Mouse (Mus musculus) midbrain, embryonic 16.5 days (tissue): Measurements from ENCODE around the gene Ptcd1. TPM values are rescaled to one million over a fixed set of nuclear protein-coding genes. Genes with fewer than 3 reads are reported as not detected.
"Not testable (repeated sequence)": the region's sequence is repeated elsewhere in the genome, so short reads cannot be mapped to it uniquely, and the experiment has no call there.

Source experiments
- ATAC-seq: fragments of 200-750 bp; cut with Nextera tagmentation; 2 replicates; pipeline ENCODE4 v1.8.0; 2017; ENCODE audit warnings: moderate TSS enrichment
- H3K27ac ChIP-seq: fragments of 300-500 bp; sonication (generic); 2 replicates; pipeline ENCODE4 v1.5.1; 2014; ENCODE audit warnings: mild to moderate bottlenecking, low read length, mixed read lengths
- H3K27me3 ChIP-seq: fragments of 300-500 bp; sonication (generic); 2 replicates; pipeline ENCODE4 v1.6.1; 2014; ENCODE audit warnings: low read depth, low read length, mixed read lengths; ENCODE audit not compliant: control insufficient read depth, insufficient read depth
- H3K36me3 ChIP-seq: fragments of 300-500 bp; sonication (generic); 2 replicates; pipeline ENCODE4 v1.6.1; 2014; ENCODE audit warnings: mild to moderate bottlenecking, low read length, moderate library complexity, mixed read lengths; ENCODE audit not compliant: control insufficient read depth, insufficient read depth
- H3K4me1 ChIP-seq: fragments of 300-500 bp; sonication (generic); 2 replicates; pipeline ENCODE4 v1.6.1; 2014; ENCODE audit warnings: mild to moderate bottlenecking, low read length, mixed read lengths; ENCODE audit not compliant: control insufficient read depth, insufficient read depth
- H3K4me2 ChIP-seq: fragments of 300-500 bp; sonication (generic); 2 replicates; pipeline ENCODE4 v1.6.1; 2014; ENCODE audit warnings: mild to moderate bottlenecking, low read length, mixed read lengths
- H3K4me3 ChIP-seq: fragments of 300-500 bp; sonication (generic); 2 replicates; pipeline ENCODE4 v1.5.1; 2014; ENCODE audit warnings: low read depth, mild to moderate bottlenecking, low read length, moderate library complexity, mixed read lengths
- H3K9ac ChIP-seq: fragments of 300-500 bp; sonication (generic); 2 replicates; pipeline ENCODE4 v1.6.1; 2014; ENCODE audit warnings: low read depth, low read length, mixed read lengths
- H3K9me3 ChIP-seq: fragments of 300-500 bp; sonication (generic); replicated peaks from 2 replicates; pipeline ENCODE4 v1.6.1; 2014; ENCODE audit warnings: mild to moderate bottlenecking, low read length, mixed read lengths; ENCODE audit not compliant: control insufficient read depth, poor library complexity, severe bottlenecking
- WGBS: fragments of 180-500 bp; shearing (Covaris S2); extraction: QIAGEN DNeasy Blood & Tissue Kit; methylation state at CpG from one replicate; pipeline ENCODE4 v1.1.7; 2014; 5-methylcytosine and 5-hydroxymethylcytosine counted together
- polyA plus RNA-seq: library from polyadenylated mRNA; unstranded; fragments of >200 nt; fragmentation: Nextera tagmentation; extraction: Ambion mirVana; gene quantifications from 2 replicates; pipeline ENCODE4 v1.2.1, GENCODE M21; 2015

Ptcd1 gene
- polyA plus RNA-seq, 1 experiment from 2014 or later = 23.3 TPM

- H3K9ac ChIP-seq = peak within 1 kb of the TSS; percentile 52
- peak within 1 kb of the TSS; percentile 41 for H3K4me3 ChIP-seq
- WGBS = 2% methylated on average over 45 of the region's 53 CpGs
- H3K9me3 ChIP-seq = no peaks in the 10 kb centered on the region
- no peak within 1 kb of the TSS for H3K27ac ChIP-seq
- H3K4me2 ChIP-seq = peak within 1 kb of the TSS; percentile 57
- peaks cover 15% of the 10 kb centered on the region for H3K27me3 ChIP-seq
- H3K36me3 ChIP-seq = peaks cover 11% of the 10 kb centered on the region
- peak; percentile 44; the same call in 1 of the 2 replicates for ATAC-seq
- H3K4me1 ChIP-seq = peaks cover 8% of the 10 kb centered on the region
These were observed 52.8 kb downstream of the Ptcd1 start, which contains the start of gene Arpc1b for GRCm38 (mm10) chr5:145114071-145114605. Arpc1b (plus strand) TSS chr5:145114215.

DNA sequence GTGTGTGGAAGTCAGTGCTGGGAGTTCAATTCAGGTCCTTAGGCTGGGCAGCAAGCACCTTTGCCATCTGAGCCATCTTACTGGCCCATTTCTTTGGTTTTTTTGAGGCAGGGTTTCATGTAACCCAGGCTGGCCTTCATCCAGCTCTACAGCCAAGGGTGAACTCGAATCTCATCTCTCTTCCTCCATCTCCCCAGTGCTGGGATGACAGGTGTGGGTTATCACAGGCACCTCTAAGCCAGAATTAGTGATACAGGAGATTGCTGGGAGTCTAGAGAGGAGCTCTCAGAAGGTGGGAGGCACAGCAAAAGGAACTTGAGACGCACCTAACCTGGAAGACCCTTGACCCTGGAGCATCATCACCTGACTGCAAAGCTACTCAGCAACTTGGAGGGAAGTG is 53.5 kb downstream of the Ptcd1 start:
- Histone ChIP-seq H3K4me3 (no peak overlapping the region), H3K4me1 (peaks cover 8% of the 10 kb centered on the region), H3K9ac (no peak overlapping the region), H3K27me3 (peaks cover 15% of the 10 kb centered on the region), H3K9me3 (no peaks in the 10 kb centered on the region), H3K36me3 (peaks cover 15% of the 10 kb centered on the region), H3K27ac (no peak overlapping the region), H3K4me2 (no peak overlapping the region)
- ATAC-seq = no peak
- 52% methylated on average over 2 of the region's 2 CpGs for WGBS

- no peak overlapping the region for H3K4me2 ChIP-seq
- 79% methylated on average over 8 of the region's 8 CpGs for WGBS
- no peak for ATAC-seq
- H3K9me3 ChIP-seq = no peaks in the 10 kb centered on the region
- H3K9ac ChIP-seq = no peak overlapping the region
- H3K4me3 ChIP-seq = no peak overlapping the region
- H3K27me3 ChIP-seq = peaks cover 15% of the 10 kb centered on the region
- no peak overlapping the region for H3K27ac ChIP-seq
- H3K4me1 ChIP-seq = peaks cover 8% of the 10 kb centered on the region
- H3K36me3 ChIP-seq = peaks cover 18% of the 10 kb centered on the region
These were observed 54.3 kb downstream of the Ptcd1 start for GRCm38 (mm10) chr5:145112566-145112965.

DNA sequence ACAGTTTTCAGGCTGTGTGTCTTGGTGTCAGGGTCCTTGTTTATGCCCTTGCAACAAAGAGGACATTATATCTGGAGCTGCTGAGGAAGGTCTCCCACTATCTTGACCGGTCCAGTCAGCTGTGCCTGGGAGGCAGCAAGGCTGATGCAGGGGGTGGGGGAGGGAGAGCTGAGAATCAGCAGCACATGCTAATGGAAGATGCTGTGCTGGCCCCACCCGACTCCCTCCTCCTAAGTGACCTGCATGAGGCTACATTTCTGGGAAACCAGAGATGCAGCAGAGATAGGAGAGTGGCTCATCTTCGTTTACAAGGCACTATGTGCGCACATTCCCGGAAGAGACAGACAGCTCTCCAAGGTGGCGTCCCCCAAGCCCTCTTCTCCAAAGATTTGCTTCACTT is 56.5 kb downstream of the Ptcd1 start:
- H3K36me3 ChIP-seq = peaks cover 32% of the 10 kb centered on the region
- no peak overlapping the region for H3K27ac ChIP-seq
- H3K4me3 ChIP-seq = no peak overlapping the region
- H3K9ac ChIP-seq = no peak overlapping the region
- peaks cover 8% of the 10 kb centered on the region for H3K4me1 ChIP-seq
- no peak for ATAC-seq
- H3K9me3 ChIP-seq = no peaks in the 10 kb centered on the region
- WGBS = 89% methylated on average over 6 of the region's 6 CpGs
- H3K4me2 ChIP-seq = no peak overlapping the region
- peaks cover 15% of the 10 kb centered on the region for H3K27me3 ChIP-seq

- no peak overlapping the region for H3K9ac ChIP-seq
- no peak overlapping the region for H3K4me3 ChIP-seq
- H3K9me3 ChIP-seq = no peaks in the 10 kb centered on the region
- ATAC-seq = no peak
- no peak overlapping the region for H3K4me2 ChIP-seq
- H3K27ac ChIP-seq = no peak overlapping the region
- H3K27me3 ChIP-seq = no peaks in the 10 kb centered on the region
- H3K36me3 ChIP-seq = peaks cover 54% of the 10 kb centered on the region
- H3K4me1 ChIP-seq = no peaks in the 10 kb centered on the region
- WGBS = 95% methylated on average over 9 of the region's 9 CpGs
These were observed 61.1 kb downstream of the Ptcd1 start for GRCm38 (mm10) chr5:145105694-145106275.

DNA sequence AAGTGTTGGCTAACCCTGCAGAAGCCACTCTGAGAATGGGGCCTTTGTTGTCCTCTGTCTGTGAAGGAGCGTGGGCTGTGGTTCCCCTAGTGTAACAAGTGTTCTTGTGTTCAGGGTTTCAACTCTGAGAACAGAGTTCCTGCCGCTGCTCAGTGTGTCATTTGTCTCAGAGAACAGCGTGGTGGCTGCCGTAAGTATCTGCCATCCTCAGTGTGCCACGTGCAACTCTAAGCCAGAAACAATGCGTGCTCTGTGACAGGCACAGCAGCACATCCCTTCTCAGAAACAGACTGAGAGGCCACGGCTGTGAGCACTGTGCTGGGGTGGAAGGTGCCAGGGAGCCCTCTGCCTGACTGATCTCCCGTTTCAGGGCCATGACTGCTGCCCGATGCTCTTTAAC is 62.6 kb downstream of the Ptcd1 start:
- Histone ChIP-seq H3K9ac (no peak overlapping the region), H3K9me3 (no peaks in the 10 kb centered on the region), H3K4me2 (no peak overlapping the region), H3K27me3 (no peaks in the 10 kb centered on the region), H3K27ac (no peak overlapping the region), H3K4me1 (no peaks in the 10 kb centered on the region), H3K36me3 (peaks cover 56% of the 10 kb centered on the region), H3K4me3 (no peak overlapping the region)
- ATAC-seq = no peak
- WGBS = 84% methylated on average over 9 of the region's 9 CpGs

DNA sequence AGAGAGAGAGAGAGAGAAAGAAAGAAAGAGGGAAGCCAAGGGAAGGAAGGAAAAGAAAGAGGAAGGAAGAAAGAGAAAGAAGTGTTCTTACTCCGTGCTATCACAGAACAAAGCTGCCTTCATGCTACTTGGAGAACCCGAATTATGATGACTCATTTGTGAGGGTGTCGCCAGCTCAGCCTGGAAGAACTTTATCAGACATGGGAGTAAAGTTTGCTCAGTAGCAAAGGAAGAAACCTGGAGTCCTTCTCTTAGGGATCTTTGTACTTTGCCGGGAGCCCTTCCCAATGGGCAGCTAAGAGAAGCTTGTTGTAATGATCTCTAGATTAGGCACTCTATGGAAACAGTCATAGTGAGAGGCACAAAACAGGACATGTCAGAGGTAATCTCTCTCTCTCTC is 64.2 kb downstream of the Ptcd1 start:
- Histone ChIP-seq H3K36me3 (peaks cover 53% of the 10 kb centered on the region), H3K4me1 (no peaks in the 10 kb centered on the region), H3K9me3 (no peaks in the 10 kb centered on the region), H3K27me3 (no peaks in the 10 kb centered on the region), H3K9ac (no peak overlapping the region), H3K4me2 (no peak overlapping the region), H3K4me3 (no peak overlapping the region), H3K27ac (no peak overlapping the region)
- 96% methylated on average over 4 of the region's 4 CpGs for WGBS
- ATAC-seq = no peak

GRCm38 (mm10) chr5:145101451-145101850 is 65.5 kb downstream of the Ptcd1 start:
- ATAC-seq, H3K4me3 ChIP-seq, H3K4me2 ChIP-seq, H3K27ac ChIP-seq, H3K9ac ChIP-seq, H3K27me3 ChIP-seq, H3K9me3 ChIP-seq, H3K4me1 ChIP-seq: not testable (repeated sequence)
- 97% methylated on average over 11 of the region's 11 CpGs for WGBS
- peaks cover 60% of the 10 kb centered on the region for H3K36me3 ChIP-seq

DNA sequence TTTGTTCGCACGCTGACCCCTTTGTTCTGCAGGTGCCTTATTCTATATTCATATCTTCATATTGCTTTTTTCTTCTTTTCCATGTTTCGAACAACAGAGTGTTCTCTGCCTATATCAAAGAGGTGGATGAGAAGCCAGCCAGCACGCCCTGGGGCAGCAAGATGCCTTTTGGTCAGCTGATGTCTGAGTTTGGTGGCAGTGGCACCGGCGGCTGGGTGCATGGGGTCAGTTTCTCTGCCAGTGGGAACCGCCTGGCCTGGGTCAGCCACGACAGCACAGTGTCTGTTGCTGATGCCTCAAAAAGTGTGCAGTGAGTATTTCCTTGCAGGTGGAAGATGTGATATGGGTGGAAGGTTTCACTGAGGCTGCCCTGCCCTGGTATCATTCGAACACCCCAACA is 65.9 kb downstream of the Ptcd1 start:
- no peaks in the 10 kb centered on the region for H3K4me1 ChIP-seq
- no peak overlapping the region for H3K9ac ChIP-seq
- H3K4me2 ChIP-seq = no peak overlapping the region
- WGBS = 94% methylated on average over 9 of the region's 9 CpGs
- H3K27ac ChIP-seq = no peak overlapping the region
- no peak overlapping the region for H3K4me3 ChIP-seq
- peaks cover 60% of the 10 kb centered on the region for H3K36me3 ChIP-seq
- ATAC-seq = no peak
- H3K9me3 ChIP-seq = no peaks in the 10 kb centered on the region
- H3K27me3 ChIP-seq = no peaks in the 10 kb centered on the region
